Mouse (Mus musculus) cerebellum, adult 2 months (tissue): ENCODE measurements around the gene Ccdc173.

Experiments used
- CTCF ChIP-seq: fragments of 200-500 bp; IDR thresholded peaks from 2 replicates; pipeline ENCODE4 v1.5.1; 2011; ENCODE audit warnings: low read depth, mild to moderate bottlenecking, control low read depth, low read length, moderate library complexity, borderline replicate concordance; ENCODE audit not compliant: insufficient read depth
- POLR2A ChIP-seq: fragments of 200-500 bp; IDR thresholded peaks from 2 replicates; pipeline ENCODE4 v1.6.1; 2011; ENCODE audit warnings: low read length, control low read depth, borderline replicate concordance; ENCODE audit not compliant: insufficient read depth

DNA sequence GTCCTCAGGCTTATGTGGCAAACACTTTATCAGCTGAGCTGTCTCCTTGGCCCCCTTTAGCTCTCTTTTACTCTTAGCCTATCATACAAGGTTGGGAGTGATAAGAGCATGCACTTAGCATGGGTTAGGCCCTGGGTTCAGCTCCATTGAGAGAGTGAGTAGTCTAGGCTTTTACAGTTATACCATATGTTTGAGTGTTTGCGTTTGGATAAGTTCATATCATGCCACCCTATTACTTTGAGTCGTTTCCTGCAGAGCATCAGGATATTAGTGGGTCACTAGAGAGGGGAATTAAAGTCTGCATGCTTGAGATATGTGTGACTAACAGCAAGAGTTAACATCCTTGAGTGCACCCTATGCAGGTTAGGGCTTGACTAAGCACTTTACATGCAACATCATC is 40.3 kb upstream of the Ccdc173 start:
- TF ChIP-seq CTCF (no peak), POLR2A (no peak)
